Mouse (Mus musculus): ENCODE measurements around the gene Ptprcap.

- TF ChIP-seq CTCF (IDR thresholded peaks at IDR 0.05; ENCODE audit: extremely low read depth, insufficient read length, insufficient replicate concordance, low read depth, low read length): no peak
- no peak for TF ChIP-seq POLR2A (IDR thresholded peaks at IDR 0.05; ENCODE audit: low read depth, low read length)
Measured at GRCm38 (mm10) chr19:4115144-4115543, 38.3 kb upstream of the Ptprcap start.

All from small intestine, adult 2 months (tissue).